In genomic region chr4:130175072-130175711, GRCm38 (mm10) we compare ENCODE assay signal across 8 mouse cellular contexts. TPM values are rescaled to one million over a fixed set of nuclear protein-coding genes. Genes with fewer than 3 reads are reported as not detected.
DNase-seq lines count a peak whose midpoint lies in the region; ATAC-seq lines count a peak whose summit lies in the region.

Gene Tinagl1 (minus strand): TSS chr4:130175122.

- no peaks in the 10 kb centered on the region for H3K36me3 ChIP-seq in forebrain, embryonic 10.5 days (replicated peaks)
- H3K36me3 ChIP-seq in midbrain, embryonic 12.5 days: no peaks in the 10 kb centered on the region

- ATAC-seq in midbrain, embryonic 12.5 days (ENCODE audit: low FRiP score, low read depth): no peak

- intact Hi-C loops in heart, postnatal 10 days (cut with DNase I): no loop called here

- H3K9me3 ChIP-seq in forebrain, embryonic 10.5 days: no peaks in the 10 kb centered on the region
- H3K9me3 ChIP-seq in midbrain, embryonic 12.5 days: no peaks in the 10 kb centered on the region

- H3K27ac ChIP-seq in forebrain, embryonic 10.5 days: peak within 1 kb of the TSS; percentile 72
- H3K27ac ChIP-seq in midbrain, embryonic 12.5 days (replicated peaks): no peak within 1 kb of the TSS

- peaks cover 55% of the 10 kb centered on the region for H3K27me3 ChIP-seq in forebrain, embryonic 10.5 days (ENCODE audit: poor library complexity, severe bottlenecking)
- peaks cover 47% of the 10 kb centered on the region for H3K27me3 ChIP-seq in midbrain, embryonic 12.5 days

- peak within 1 kb of the TSS; percentile 45 for H3K4me3 ChIP-seq in forebrain, embryonic 10.5 days
- peak within 1 kb of the TSS; percentile 5 for H3K4me3 ChIP-seq in midbrain, embryonic 12.5 days

- DNase-seq in urinary bladder, adult 2 months (ENCODE audit: low spot score): no peak
- no peak for DNase-seq in urinary bladder, adult 18-20 months (ENCODE audit: low spot score in 2 of 2)
- no peak for DNase-seq in forebrain, embryonic 10.5 days (ENCODE audit: extremely low spot score, low spot score)
- DNase-seq in heart, postnatal 10 days: peak; percentile 37 to 54
- DNase-seq in kidney, postnatal 4 days: peak; percentile 61 to 72
- DNase-seq in cerebellum, adult 11 months: no peak
- DNase-seq in left cerebral cortex, adult 8-10 months (ENCODE audit: low spot score in 2 of 2): no peak

- no peak within 1 kb of the TSS for H3K9ac ChIP-seq in midbrain, embryonic 12.5 days (replicated peaks)

- H3K4me2 ChIP-seq in midbrain, embryonic 12.5 days (replicated peaks): peak within 1 kb of the TSS; percentile 40

- 2% methylated on average over 14 of the region's 14 CpGs for WGBS in forebrain, embryonic 10.5 days
- under 1% methylated on average over 14 of the region's 14 CpGs for WGBS in midbrain, embryonic 12.5 days

- H3K4me1 ChIP-seq in forebrain, embryonic 10.5 days: peaks cover 58% of the 10 kb centered on the region
- H3K4me1 ChIP-seq in midbrain, embryonic 12.5 days: peaks cover 17% of the 10 kb centered on the region

RNA-seq across cellular contexts. Expression of gene Tinagl1, which starts in this region (rescaled TPM):
- polyA plus RNA-seq in urinary bladder, adult 2 months (2012; rRNA removed): 514 and 535 TPM in 2 replicates
- 7.2 and 7.6 TPM in 2 replicates for polyA plus RNA-seq in forebrain, embryonic 10.5 days (2016; fragmentation: Nextera tagmentation; extraction: Ambion mirVana)
- 10 to 100 TPM; 64.6 to 83.6 TPM for total RNA-seq in heart, postnatal 10 days (2021)
- 4.8 and 7.9 TPM in 2 replicates for polyA plus RNA-seq in midbrain, embryonic 12.5 days (2016; fragmentation: Nextera tagmentation; extraction: Ambion mirVana)
- 10 to 100 TPM in 1 of 4 experiments, 1 to 10 TPM in 3; 7.7 to 10.5 (median 9.0) TPM for total RNA-seq in left cerebral cortex, adult 8-10 months (2022)

Comparison
In these comparisons a context has a peak if more than half of its experiments do, and no peak if none do; other contexts are left out.
1. RNA of gene Tinagl1 (total RNA-seq): 64.6 to 83.6 TPM in heart, postnatal 10 days; 7.7 to 10.5 TPM in left cerebral cortex, adult 8-10 months; every median in the first group is over 4 times any median in the second.
2. RNA of gene Tinagl1 (polyA plus RNA-seq): 514 to 535 TPM in urinary bladder, adult 2 months; 4.8 to 7.9 TPM in midbrain, embryonic 12.5 days and 7.2 to 7.6 TPM in forebrain, embryonic 10.5 days; every median in the first group is over 10 times any median in the second.
3. DNase-seq: peak in heart, postnatal 10 days (2 of 2) and kidney, postnatal 4 days (2 of 2); none in urinary bladder, adult 2 months (single experiment), urinary bladder, adult 18-20 months (0 of 2), forebrain, embryonic 10.5 days (single experiment), cerebellum, adult 11 months (single experiment) and left cerebral cortex, adult 8-10 months (0 of 2).